Mouse (Mus musculus) left cerebral cortex, postnatal 10 days (tissue): Measurements from ENCODE around the gene A930033H14Rik. TPM values are rescaled to one million over a fixed set of nuclear protein-coding genes. Genes with fewer than 3 reads are reported as not detected.

Experiments used
- DNase-seq, 2 experiments: peaks; one replicate each; pipeline ENCODE4 v3.0.0; 2021 to 2022; ENCODE audit warnings: low spot score in 2 of 2, mixed read lengths in 1 of 2; ENCODE audit errors: extremely low spot score in 1 of 2
- intact Hi-C: fragments of 180-260 bp; cut with DNase I; formaldehyde crosslinking; loops from one replicate; pipeline ENCODE4 v1.15.1; 2025
- total RNA-seq, 2 experiments: library from RNA; stranded (reverse); gene quantifications; 2 replicates each; pipeline ENCODE4 v1.2.3; 2021

Gene A930033H14Rik
- 1 to 10 TPM; 4.4 to 5.4 TPM for total RNA-seq

- peak; percentile 70 to 91 for DNase-seq
- intact Hi-C loops = no loop called here
Measured at GRCm38 (mm10) chr10:69212542-69213440, at the start of gene A930033H14Rik. A930033H14Rik (minus strand) TSS chr10:69213098.

- intact Hi-C loops = no loop called here
- no peak for DNase-seq
Measured at GRCm38 (mm10) chr10:69259929-69260328, 47.0 kb upstream of the A930033H14Rik start.

- intact Hi-C loops = no loop called here
- DNase-seq = no peak
Measured at GRCm38 (mm10) chr10:69259161-69259560, 46.3 kb upstream of the A930033H14Rik start.

- intact Hi-C loops = no loop called here
- DNase-seq = peak in 1 of 2 experiments; percentile 61
Measured at GRCm38 (mm10) chr10:69258588-69258987, 45.7 kb upstream of the A930033H14Rik start.

GRCm38 (mm10) chr10:69257592-69258133 is 44.8 kb upstream of the A930033H14Rik start:
- intact Hi-C loops = no loop called here
- no peak for DNase-seq

- no peak for DNase-seq
Measured at GRCm38 (mm10) chr10:69255594-69255993, 42.7 kb upstream of the A930033H14Rik start.

GRCm38 (mm10) chr10:69254390-69254847 is 41.5 kb upstream of the A930033H14Rik start:
- intact Hi-C loops = no loop called here
- peak; percentile 49 to 82 for DNase-seq

More at GRCm38 (mm10) chr10:69255594-69255993, 42.7 kb upstream of the A930033H14Rik start:
- intact Hi-C loops = no loop called here

GRCm38 (mm10) chr10:69253686-69254080 is 40.8 kb upstream of the A930033H14Rik start:
- intact Hi-C loops = no loop called here
- DNase-seq = no peak

- intact Hi-C loops = no loop called here
- no peak for DNase-seq
Measured at GRCm38 (mm10) chr10:69253075-69253685, 40.3 kb upstream of the A930033H14Rik start.

GRCm38 (mm10) chr10:69252112-69253074 is 39.5 kb upstream of the A930033H14Rik start:
- intact Hi-C loops = no loop called here
- DNase-seq = no peak

GRCm38 (mm10) chr10:69251254-69251653 is 38.4 kb upstream of the A930033H14Rik start:
- intact Hi-C loops = no loop called here
- no peak for DNase-seq

GRCm38 (mm10) chr10:69248261-69249160 is 35.6 kb upstream of the A930033H14Rik start:
- intact Hi-C loops = no loop called here
- peak in 1 of 2 experiments; percentile 38 for DNase-seq

- intact Hi-C loops = no loop called here
- no peak for DNase-seq
Measured at GRCm38 (mm10) chr10:69247311-69248033, 34.6 kb upstream of the A930033H14Rik start.

GRCm38 (mm10) chr10:69246762-69247161 is 33.9 kb upstream of the A930033H14Rik start:
- DNase-seq = no peak
- intact Hi-C loops = no loop called here

- intact Hi-C loops = no loop called here
- DNase-seq = no peak
Measured at GRCm38 (mm10) chr10:69245906-69246668, 33.2 kb upstream of the A930033H14Rik start.

GRCm38 (mm10) chr10:69245151-69245550 is 32.3 kb upstream of the A930033H14Rik start:
- intact Hi-C loops = no loop called here
- no peak for DNase-seq
